Mouse (Mus musculus): ENCODE measurements around the gene Ttll3. TPM values are rescaled to one million over a fixed set of nuclear protein-coding genes. Genes with fewer than 3 reads are reported as not detected.

Ttll3 gene
- total and polyA plus RNA-seq, 3 experiments: 5.7 to 11.2 TPM; not detected in 1

DNA sequence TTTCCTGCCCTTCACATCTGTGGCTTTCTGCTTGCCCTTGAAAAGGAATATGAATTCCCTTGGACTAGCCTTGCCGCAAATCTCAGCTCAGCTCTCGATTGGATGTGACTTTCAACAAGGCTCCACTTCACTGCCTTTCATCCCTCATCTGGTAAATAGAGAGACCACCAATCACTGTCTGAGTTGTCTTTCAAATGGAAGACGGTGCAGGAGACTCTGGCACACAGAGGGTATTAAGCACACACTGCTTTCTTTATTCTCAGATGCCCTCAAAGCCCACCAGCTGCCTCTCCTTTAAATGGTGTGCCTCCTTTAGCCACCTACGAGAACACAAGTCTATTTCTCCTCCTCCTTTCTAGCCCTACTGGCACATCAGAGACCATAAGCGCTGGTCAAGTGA lies 20.5 kb upstream of the Ttll3 start:
- TF ChIP-seq KAT2A (conservative IDR thresholded peaks at IDR 0.05; ENCODE audit: low read depth, low read length): no peak
- no peak for TF ChIP-seq ELF1 (IDR thresholded peaks at IDR 0.05; ENCODE audit: low read depth, low read length)
- no peak for TF ChIP-seq ZKSCAN1 (IDR thresholded peaks at IDR 0.05; ENCODE audit: low read depth, low read length)
- TF ChIP-seq MYC (IDR thresholded peaks at IDR 0.05; ENCODE audit: low read depth, low read length): no peak
- no peak for TF ChIP-seq POLR2AphosphoS5 (IDR thresholded peaks at IDR 0.05; ENCODE audit: borderline replicate concordance, low read depth, low read length)
- TF ChIP-seq TCF12 (IDR thresholded peaks at IDR 0.05; ENCODE audit: low read depth, low read length): no peak
- no peak for TF ChIP-seq UBTF (IDR thresholded peaks at IDR 0.05; ENCODE audit: borderline replicate concordance, insufficient read depth, low read depth, low read length)
- no peak for TF ChIP-seq EP300 (IDR thresholded peaks at IDR 0.05; ENCODE audit: low read depth in 1 of 2, low read length in 2 of 2)
- TF ChIP-seq CHD1 (IDR thresholded peaks at IDR 0.05; ENCODE audit: low read depth, low read length): no peak
- TF ChIP-seq HCFC1 (IDR thresholded peaks at IDR 0.05; ENCODE audit: low read depth, low read length): no peak
- no peak for TF ChIP-seq USF1 (IDR thresholded peaks at IDR 0.05; ENCODE audit: low read depth, low read length)
- TF ChIP-seq TAL1 (IDR thresholded peaks at IDR 0.05; ENCODE audit: low read length): no peak
- no peak for TF ChIP-seq GABPA (IDR thresholded peaks at IDR 0.05; ENCODE audit: low read depth, low read length)
- TF ChIP-seq MYB (IDR thresholded peaks at IDR 0.05; ENCODE audit: low read depth, low read length): no peak
- TF ChIP-seq GATA1 (IDR thresholded peaks at IDR 0.05; ENCODE audit: low read depth, low read length): no peak
- no peak for TF ChIP-seq ZMIZ1 (IDR thresholded peaks at IDR 0.05; ENCODE audit: low read depth, low read length)
- no peak for TF ChIP-seq ETS1 (IDR thresholded peaks at IDR 0.05; ENCODE audit: low read depth, low read length)
- TF ChIP-seq SIN3A (IDR thresholded peaks at IDR 0.05; ENCODE audit: low read length): no peak
- Histone ChIP-seq H3K9ac (ENCODE audit: control insufficient read depth, low read depth, low read length, poor library complexity, severe bottlenecking) (no peak overlapping the region), H3K36me3 (ENCODE audit: control insufficient read depth in 1 of 2, insufficient read depth in 2 of 2, low read length in 2 of 2) (no peaks in the 10 kb centered on the region; a peak in 1 of 4 replicates)

GRCm38 (mm10) chr6:113370194-113370929 lies 18.7 kb upstream of the Ttll3 start:
- Histone ChIP-seq H3K27ac (ENCODE audit: control insufficient read depth, low read depth, low read length) (no peak overlapping the region), H3K27me3 (ENCODE audit: control insufficient read depth in 1 of 2, insufficient read depth in 2 of 2, low read length in 2 of 2) (no peaks in the 10 kb centered on the region), H3K4me1 (ENCODE audit: control insufficient read depth in 1 of 2, insufficient read depth in 2 of 2, low read length in 2 of 2) (no peaks in the 10 kb centered on the region), H3K79me2 (ENCODE audit: control insufficient read depth, insufficient read depth, low read length, poor library complexity) (no peaks in the 10 kb centered on the region), H3K9me3 (replicated peaks; ENCODE audit: insufficient read depth, low read length) (no peaks in the 10 kb centered on the region), H3K4me3 (ENCODE audit: control insufficient read depth in 1 of 2, insufficient read depth in 1 of 2, low read depth in 2 of 2, low read length in 2 of 2) (no peak overlapping the region), H3K9ac (ENCODE audit: control insufficient read depth, low read depth, low read length, poor library complexity, severe bottlenecking) (no peak overlapping the region), H3K36me3 (ENCODE audit: control insufficient read depth in 1 of 2, insufficient read depth in 2 of 2, low read length in 2 of 2) (no peaks in the 10 kb centered on the region; a peak in 1 of 4 replicates)
- TF ChIP-seq E2F4 (IDR thresholded peaks at IDR 0.05; ENCODE audit: borderline replicate concordance, low read depth, low read length) (no peak), RCOR1 (IDR thresholded peaks at IDR 0.05; ENCODE audit: low read depth, low read length) (no peak), POLR2AphosphoS5 (IDR thresholded peaks at IDR 0.05; ENCODE audit: borderline replicate concordance, low read depth, low read length) (no peak), GATA1 (IDR thresholded peaks at IDR 0.05; ENCODE audit: low read depth, low read length) (no peak), TAL1 (IDR thresholded peaks at IDR 0.05; ENCODE audit: low read length) (no peak), POLR2AphosphoS2 (IDR thresholded peaks at IDR 0.05; ENCODE audit: low read length) (no peak), KAT2A (conservative IDR thresholded peaks at IDR 0.05; ENCODE audit: low read depth, low read length) (no peak)
- no peak for DNase-seq (ENCODE audit: low read depth, low spot score)

More for the DNA sequence above, 20.5 kb upstream of the Ttll3 start:
- Histone ChIP-seq H3K27ac (ENCODE audit: control insufficient read depth, low read depth, low read length) (no peak overlapping the region), H3K9me3 (replicated peaks; ENCODE audit: insufficient read depth, low read length) (no peaks in the 10 kb centered on the region), H3K4me1 (ENCODE audit: control insufficient read depth in 1 of 2, insufficient read depth in 2 of 2, low read length in 2 of 2) (no peaks in the 10 kb centered on the region), H3K79me2 (ENCODE audit: control insufficient read depth, insufficient read depth, low read length, poor library complexity) (no peaks in the 10 kb centered on the region), H3K27me3 (ENCODE audit: control insufficient read depth in 1 of 2, insufficient read depth in 2 of 2, low read length in 2 of 2) (no peaks in the 10 kb centered on the region), H3K4me3 (ENCODE audit: control insufficient read depth in 1 of 2, insufficient read depth in 1 of 2, low read depth in 2 of 2, low read length in 2 of 2) (no peak overlapping the region)
- no peak for DNase-seq (ENCODE audit: low read depth, low spot score)
